Mouse (Mus musculus) liver, embryonic 13.5 days (tissue): ENCODE data around the gene Ankrd34b. TPM values are rescaled to one million over a fixed set of nuclear protein-coding genes. Genes with fewer than 3 reads are reported as not detected.
A peak's percentile ranks its signal among the peaks of the same experiment; 100 is the strongest.

Experiments used
- ATAC-seq: fragments of 200-750 bp; cut with Nextera tagmentation; 2 replicates; pipeline ENCODE4 v1.8.0; 2017; ENCODE audit warnings: low read depth, mild to moderate bottlenecking, moderate number of reproducible peaks, moderate library complexity
- DNase-seq: peaks from one replicate; pipeline ENCODE4 v3.0.0; 2022
- H3K27ac ChIP-seq: fragments of 300-500 bp; sonication (generic); 2 replicates; pipeline ENCODE4 v1.5.1; 2015; ENCODE audit warnings: moderate library complexity, mild to moderate bottlenecking, inconsistent platforms
- H3K27me3 ChIP-seq: fragments of 300-500 bp; sonication (generic); 2 replicates; pipeline ENCODE4 v1.6.1; 2015; ENCODE audit warnings: mild to moderate bottlenecking, inconsistent platforms
- H3K36me3 ChIP-seq: fragments of 300-500 bp; sonication (generic); 2 replicates; pipeline ENCODE4 v1.6.1; 2015; ENCODE audit warnings: mild to moderate bottlenecking, inconsistent platforms
- H3K4me1 ChIP-seq: fragments of 300-500 bp; sonication (generic); replicated peaks from 2 replicates; pipeline ENCODE4 v1.6.1; 2015; ENCODE audit warnings: inconsistent platforms
- H3K4me2 ChIP-seq: fragments of 300-500 bp; sonication (generic); 2 replicates; pipeline ENCODE4 v1.6.1; 2015; ENCODE audit warnings: inconsistent platforms, mild to moderate bottlenecking, moderate library complexity
- H3K4me3 ChIP-seq: fragments of 300-500 bp; sonication (generic); replicated peaks from 2 replicates; pipeline ENCODE4 v1.5.1; 2015; ENCODE audit warnings: mild to moderate bottlenecking, inconsistent platforms
- H3K9ac ChIP-seq: fragments of 300-500 bp; sonication (generic); 2 replicates; pipeline ENCODE4 v1.6.1; 2015; ENCODE audit warnings: mild to moderate bottlenecking, inconsistent platforms
- H3K9me3 ChIP-seq: fragments of 300-500 bp; sonication (generic); replicated peaks from 2 replicates; pipeline ENCODE4 v1.6.1; 2016; ENCODE audit warnings: inconsistent platforms
- WGBS: fragments of 180-500 bp; shearing (Covaris S2); methylation state at CpG from one replicate; pipeline ENCODE4 v1.1.7; 2015; ENCODE audit not compliant: insufficient replicate concordance; 5-methylcytosine and 5-hydroxymethylcytosine counted together
- polyA plus RNA-seq: library from polyadenylated mRNA; unstranded; fragments of >200 nt; fragmentation: Nextera tagmentation; extraction: Ambion mirVana; gene quantifications from 2 replicates; pipeline ENCODE4 v1.2.1, GENCODE M21; 2015

Ankrd34b gene
- polyA plus RNA-seq, 1 experiment from 2014 or later: 0.03 TPM

GRCm38 (mm10) chr13:92438656-92439055, 13.0 kb downstream of the Ankrd34b start:
- H3K27me3 ChIP-seq: no peaks in the 10 kb centered on the region
- no peak overlapping the region for H3K9ac ChIP-seq
- no peak overlapping the region for H3K27ac ChIP-seq
- no peaks in the 10 kb centered on the region for H3K4me1 ChIP-seq
- no peak overlapping the region for H3K4me3 ChIP-seq
- DNase-seq (no peak), ATAC-seq (no peak)
- H3K36me3 ChIP-seq: no peaks in the 10 kb centered on the region
- no peaks in the 10 kb centered on the region for H3K9me3 ChIP-seq
- no peak overlapping the region for H3K4me2 ChIP-seq
- 75% methylated on average over 10 of the region's 10 CpGs for WGBS

DNA sequence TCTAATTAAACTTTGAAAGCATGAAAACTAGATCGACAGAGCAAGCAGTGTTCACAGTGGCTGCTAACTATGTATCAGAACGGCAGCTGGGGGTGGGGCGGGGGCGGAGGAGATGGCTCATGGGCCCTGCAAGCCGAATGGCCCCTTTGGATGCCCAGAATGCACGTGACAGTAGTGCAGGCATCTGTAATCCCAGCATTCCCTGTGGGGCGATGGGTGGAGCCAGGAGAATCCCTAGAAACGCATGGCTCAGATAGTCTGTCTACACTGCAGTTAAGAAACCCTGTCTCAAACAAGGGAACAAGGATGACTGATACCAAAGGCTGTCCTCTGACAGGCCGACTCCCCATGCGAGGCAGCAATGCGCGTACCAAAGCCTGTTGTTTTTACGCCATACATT, 14.6 kb downstream of the Ankrd34b start:
- Histone ChIP-seq H3K9ac (no peak overlapping the region), H3K9me3 (no peaks in the 10 kb centered on the region), H3K27ac (no peak overlapping the region), H3K4me2 (no peak overlapping the region), H3K4me3 (no peak overlapping the region), H3K4me1 (no peaks in the 10 kb centered on the region), H3K27me3 (no peaks in the 10 kb centered on the region), H3K36me3 (no peaks in the 10 kb centered on the region)
- no peak for ATAC-seq
- WGBS: 67% methylated on average over 13 of the region's 13 CpGs
- no peak for DNase-seq

- no peak overlapping the region for H3K4me3 ChIP-seq
- no peak overlapping the region for H3K27ac ChIP-seq
- no peaks in the 10 kb centered on the region for H3K9me3 ChIP-seq
- H3K4me2 ChIP-seq: no peak overlapping the region
- no peak overlapping the region for H3K9ac ChIP-seq
- ATAC-seq: no peak
- WGBS: 74% methylated on average over 7 of the region's 7 CpGs
- no peaks in the 10 kb centered on the region for H3K4me1 ChIP-seq
- no peak for DNase-seq
- H3K36me3 ChIP-seq: no peaks in the 10 kb centered on the region
- H3K27me3 ChIP-seq: no peaks in the 10 kb centered on the region
Observed at GRCm38 (mm10) chr13:92446872-92447271, 21.2 kb downstream of the Ankrd34b start.

GRCm38 (mm10) chr13:92464698-92465097, 39.0 kb downstream of the Ankrd34b start:
- DNase-seq (no peak), ATAC-seq (no peak)
- no peak overlapping the region for H3K4me2 ChIP-seq
- 61% methylated on average over 3 of the region's 3 CpGs for WGBS
- no peaks in the 10 kb centered on the region for H3K4me1 ChIP-seq
- H3K9me3 ChIP-seq: no peaks in the 10 kb centered on the region
- H3K9ac ChIP-seq: no peak overlapping the region
- H3K36me3 ChIP-seq: no peaks in the 10 kb centered on the region
- no peak overlapping the region for H3K4me3 ChIP-seq
- no peak overlapping the region for H3K27ac ChIP-seq
- H3K27me3 ChIP-seq: no peaks in the 10 kb centered on the region

DNA sequence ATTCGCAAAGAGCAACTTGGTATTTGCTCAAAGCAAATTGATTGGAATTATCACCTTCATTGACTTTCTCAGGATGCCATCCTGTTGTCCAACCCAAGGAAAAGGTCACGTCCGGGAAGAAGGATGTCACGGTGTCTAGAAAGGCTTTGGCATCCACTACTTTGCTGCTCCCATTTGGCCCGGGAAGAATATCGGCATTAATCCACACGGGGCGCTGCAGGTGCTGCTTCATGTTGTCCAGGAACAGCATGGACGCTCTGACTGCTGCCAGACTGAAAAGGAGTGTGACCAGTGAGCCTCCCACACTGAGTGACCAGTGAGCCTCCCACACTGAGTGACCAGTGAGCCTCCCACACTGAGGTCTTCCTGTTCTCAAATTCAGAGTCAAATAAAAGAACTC, 42.2 kb downstream of the Ankrd34b start:
- Histone ChIP-seq H3K4me1 (no peaks in the 10 kb centered on the region), H3K36me3 (no peaks in the 10 kb centered on the region), H3K4me3 (no peak overlapping the region), H3K4me2 (no peak overlapping the region), H3K27ac (no peak overlapping the region), H3K9me3 (no peaks in the 10 kb centered on the region), H3K27me3 (no peaks in the 10 kb centered on the region), H3K9ac (no peak overlapping the region)
- ATAC-seq: no peak
- no peak for DNase-seq
- WGBS: 75% methylated on average over 9 of the region's 9 CpGs

DNA sequence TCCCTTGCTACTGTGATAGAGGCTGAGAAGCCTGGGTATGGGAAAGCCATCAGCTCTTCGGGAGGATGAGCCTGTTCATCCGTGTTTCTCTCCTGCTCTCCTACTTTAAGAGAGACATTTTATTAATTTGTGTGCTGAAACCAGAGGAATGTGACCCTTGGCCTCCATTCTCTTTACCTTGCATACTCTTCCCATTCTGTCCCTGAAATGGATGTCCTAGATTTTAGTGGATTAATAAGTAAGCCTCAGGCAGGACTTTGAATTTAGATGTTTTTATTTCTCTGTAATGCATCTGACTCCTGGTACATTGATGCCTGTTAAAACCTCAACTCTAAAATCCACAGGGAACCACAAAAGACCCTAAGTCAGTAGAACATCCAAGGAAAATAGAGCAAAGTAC, 43.7 kb downstream of the Ankrd34b start:
- DNase-seq (no peak), ATAC-seq (no peak)
- WGBS: 80% methylated on average over 2 of the region's 2 CpGs

GRCm38 (mm10) chr13:92470151-92470550, 44.5 kb downstream of the Ankrd34b start:
- Histone ChIP-seq H3K4me2 (no peak overlapping the region), H3K9me3 (no peaks in the 10 kb centered on the region), H3K9ac (no peak overlapping the region), H3K36me3 (no peaks in the 10 kb centered on the region), H3K27ac (no peak overlapping the region), H3K4me3 (no peak overlapping the region), H3K4me1 (no peaks in the 10 kb centered on the region), H3K27me3 (no peaks in the 10 kb centered on the region)
- DNase-seq (no peak), ATAC-seq (no peak)
- WGBS: 59% methylated on average over 2 of the region's 2 CpGs

More for the DNA sequence above, 43.7 kb downstream of the Ankrd34b start:
- H3K4me1 ChIP-seq: no peaks in the 10 kb centered on the region
- no peaks in the 10 kb centered on the region for H3K36me3 ChIP-seq
- H3K9me3 ChIP-seq: no peaks in the 10 kb centered on the region
- no peaks in the 10 kb centered on the region for H3K27me3 ChIP-seq
- no peak overlapping the region for H3K4me3 ChIP-seq
- H3K27ac ChIP-seq: no peak overlapping the region
- H3K9ac ChIP-seq: no peak overlapping the region
- no peak overlapping the region for H3K4me2 ChIP-seq

GRCm38 (mm10) chr13:92483348-92483747, 57.7 kb downstream of the Ankrd34b start:
- H3K4me3 ChIP-seq: peak overlapping the region; percentile 61
- no peaks in the 10 kb centered on the region for H3K9me3 ChIP-seq
- ATAC-seq (peak; percentile 49), DNase-seq (peak; percentile 43)
- no peaks in the 10 kb centered on the region for H3K36me3 ChIP-seq
- H3K9ac ChIP-seq: peak overlapping the region; percentile 56
- H3K4me1 ChIP-seq: 0 out of 2 replicates have a peak, but pooled peaks cover 3% of the 10 kb centered on the region
- no peak overlapping the region for H3K27ac ChIP-seq
- 1% methylated on average over 3 of the region's 3 CpGs for WGBS
- H3K4me2 ChIP-seq: peak overlapping the region; percentile 71
- no peaks in the 10 kb centered on the region for H3K27me3 ChIP-seq

DNA sequence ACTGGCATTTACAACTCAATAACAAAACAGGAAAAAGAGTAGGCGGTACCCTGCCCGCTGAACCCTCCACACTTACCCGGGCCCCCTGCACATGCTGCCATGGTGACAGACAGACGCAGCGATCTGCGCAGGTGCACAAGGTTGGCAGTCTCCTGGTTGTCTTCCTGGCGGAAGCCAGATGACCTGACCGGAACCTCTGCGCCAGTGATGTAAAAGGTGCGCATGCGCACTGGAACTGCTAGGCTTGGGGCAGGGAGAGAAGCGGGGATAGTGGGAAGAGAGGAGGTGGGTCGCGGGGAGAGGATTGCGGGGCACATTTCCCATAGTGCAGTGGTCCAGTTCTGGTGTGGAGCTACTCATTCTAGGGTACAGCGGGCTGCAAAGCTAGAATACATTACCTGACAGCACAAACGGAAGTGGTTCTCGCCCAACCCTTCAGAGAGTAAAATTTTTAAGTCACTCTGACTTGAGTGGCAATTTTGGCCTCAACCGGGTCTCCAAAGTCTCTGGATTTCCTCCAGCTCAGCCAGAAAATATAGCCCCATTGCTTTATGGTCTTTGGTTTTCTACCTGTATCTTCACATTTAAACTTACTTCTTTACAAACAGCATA, 58.3 kb downstream of the Ankrd34b start, which contains the start of gene Fam151b:
TSS of gene Fam151b (minus strand) at position 164 of the 612 bp plus-strand sequence.
- peak; percentile 88 for DNase-seq
- Histone ChIP-seq H3K36me3 (no peaks in the 10 kb centered on the region), H3K9me3 (no peaks in the 10 kb centered on the region), H3K9ac (peak within 1 kb of the TSS; percentile 56), H3K4me3 (peak within 1 kb of the TSS; percentile 61), H3K4me1 (0 out of 2 replicates have a peak, but pooled peaks cover 3% of the 10 kb centered on the region), H3K27ac (peak within 1 kb of the TSS; percentile 10; the same call in 1 of the 2 replicates), H3K27me3 (no peaks in the 10 kb centered on the region), H3K4me2 (peak within 1 kb of the TSS; percentile 71)
- peak; percentile 100 for ATAC-seq
- 4% methylated on average over 19 of the region's 19 CpGs for WGBS

DNA sequence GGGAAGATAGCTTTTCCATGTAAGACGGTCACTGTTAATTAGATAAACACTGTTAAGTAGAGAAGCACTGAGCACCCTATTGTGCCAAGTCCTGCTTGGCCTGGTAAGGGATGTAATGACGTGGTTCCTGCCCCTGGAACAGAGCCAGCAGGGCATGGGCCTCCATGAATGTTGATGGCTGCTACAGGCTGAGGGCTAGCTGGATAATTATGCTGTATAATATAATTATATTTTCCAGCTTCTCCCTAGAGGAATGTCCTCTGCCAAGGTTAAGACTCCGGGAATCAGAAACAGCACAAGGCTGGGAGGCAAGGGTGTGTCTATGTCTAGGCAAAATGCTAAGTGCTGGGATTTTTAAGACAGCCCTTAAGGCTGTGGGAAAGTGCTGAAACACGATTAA, 65.1 kb downstream of the Ankrd34b start:
- no peak for DNase-seq
- no peak for ATAC-seq
- 0 out of 2 replicates have a peak, but pooled peaks cover 6% of the 10 kb centered on the region for H3K36me3 ChIP-seq
- 71% methylated on average over 4 of the region's 4 CpGs for WGBS
- H3K27me3 ChIP-seq: no peaks in the 10 kb centered on the region
- H3K4me3 ChIP-seq: no peak overlapping the region
- H3K4me2 ChIP-seq: no peak overlapping the region
- H3K4me1 ChIP-seq: no peaks in the 10 kb centered on the region
- H3K9me3 ChIP-seq: no peaks in the 10 kb centered on the region
- no peak overlapping the region for H3K9ac ChIP-seq
- H3K27ac ChIP-seq: no peak overlapping the region
